Mouse (Mus musculus) adrenal gland, postnatal 4 days (tissue): ENCODE results near the gene Slc37a1. TPM values are rescaled to one million over a fixed set of nuclear protein-coding genes. Genes with fewer than 3 reads are reported as not detected.

Source experiments
- DNase-seq, 2 experiments: peaks; one replicate each; pipeline ENCODE4 v3.0.0; 2021 to 2022; ENCODE audit warnings: low spot score in 2 of 2, mixed read lengths in 2 of 2
- total RNA-seq, 2 experiments: library from RNA; stranded (reverse); gene quantifications; 2 replicates each; pipeline ENCODE4 v1.2.3; 2021

The Slc37a1 gene
- total RNA-seq, 2 experiments from 2014 or later = 14.2 to 14.9 TPM

GRCm38 (mm10) chr17:31389432-31390050 is 102.9 kb downstream of the Slc37a1 start:
- DNase-seq = no peak

GRCm38 (mm10) chr17:31391462-31391861 is 104.9 kb downstream of the Slc37a1 start:
- DNase-seq = no peak

DNA sequence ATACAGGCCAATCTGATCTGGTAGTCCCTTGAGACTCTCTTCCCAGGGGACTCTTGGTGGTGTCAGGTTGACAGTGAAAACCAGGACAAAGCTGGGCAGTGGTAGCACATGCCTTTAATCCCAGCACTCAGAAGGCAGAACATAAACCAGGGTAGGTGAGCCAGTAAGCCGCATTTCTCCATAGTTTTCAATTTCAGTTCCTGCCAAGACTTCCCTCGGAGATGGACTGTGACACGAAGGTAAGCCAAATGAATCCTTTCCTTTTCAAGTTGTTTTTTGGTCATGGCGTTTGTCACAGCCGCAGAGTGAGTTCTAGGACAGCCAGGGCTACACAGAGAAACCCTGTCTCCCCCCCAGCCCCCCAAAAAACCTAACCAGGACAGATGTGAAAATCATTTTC is 105.4 kb downstream of the Slc37a1 start:
- no peak for DNase-seq

GRCm38 (mm10) chr17:31393811-31394210 is 107.2 kb downstream of the Slc37a1 start:
- DNase-seq = no peak

GRCm38 (mm10) chr17:31400294-31400693 is 113.7 kb downstream of the Slc37a1 start:
- DNase-seq = no peak

Other genes starting within 250 kb of the Slc37a1 start
- 10 to 100 TPM; 15.4 to 17.2 TPM for gene Abcg1, start 229.1 kb upstream of the Slc37a1 start, total RNA-seq
- gene Tff3, start 157.1 kb upstream of the Slc37a1 start, total RNA-seq = not detected
- gene Tff2, start 142.5 kb upstream of the Slc37a1 start, total RNA-seq = 10 to 100 TPM in 1 of 2 experiments, not detected in 1; 35.5 TPM
- gene Tff1, start 121.5 kb upstream of the Slc37a1 start, total RNA-seq = not detected
- under 1 TPM in 1 of 2 experiments, not detected in 1; 0.11 TPM for gene Tmprss3, start 87.8 kb upstream of the Slc37a1 start, total RNA-seq
- gene Ubash3a, start 78.9 kb upstream of the Slc37a1 start, total RNA-seq = under 1 TPM; 0.11 to 0.23 TPM
- 1 to 10 TPM; 5.5 TPM for gene Rsph1, start 9.4 kb upstream of the Slc37a1 start, total RNA-seq
- 10 to 100 TPM in 1 of 2 experiments, 1 to 10 TPM in 1; 6.3 to 12.6 TPM for gene Pde9a, start 99.4 kb downstream of the Slc37a1 start, total RNA-seq
- gene Wdr4, start 233.2 kb downstream of the Slc37a1 start, total RNA-seq = 10 to 100 TPM; 31.4 to 33.7 TPM
- gene Ndufv3, start 233.3 kb downstream of the Slc37a1 start, total RNA-seq = 100 to 1,000 TPM; 359 to 397 TPM